Mouse (Mus musculus) MEL (cell line): Measurements from ENCODE around the gene Gm21915.

Experiments used
- CTCF ChIP-seq, 3 experiments: IDR thresholded peaks in 2 of 3; conservative IDR thresholded peaks in 1 of 3; 2 replicates each; pipeline ENCODE4 v1.5.1; 2011 to 2012; ENCODE audit warnings: low read length in 3 of 3, low read depth in 2 of 3, mild to moderate bottlenecking in 2 of 3, improper control_type of control experiment in 1 of 3, inconsistent platforms in 1 of 3, mixed read lengths in 1 of 3, moderate library complexity in 1 of 3; ENCODE audit not compliant: control insufficient read depth in 1 of 3, insufficient read depth in 1 of 3, poor library complexity in 1 of 3, severe bottlenecking in 1 of 3
- E2F4 ChIP-seq: IDR thresholded peaks from 2 replicates; pipeline ENCODE4 v1.6.1; 2011; ENCODE audit warnings: low read depth, low read length, improper control_type of control experiment, borderline replicate concordance
- GATA1 ChIP-seq: IDR thresholded peaks from 2 replicates; pipeline ENCODE4 v1.6.1; 2011; ENCODE audit warnings: low read depth, low read length, improper control_type of control experiment
- KAT2A ChIP-seq: conservative IDR thresholded peaks from 2 replicates; pipeline ENCODE4 v1.6.1; 2012; ENCODE audit warnings: low read depth, low read length, improper control_type of control experiment, inconsistent platforms
- MAFK ChIP-seq: IDR thresholded peaks from 2 replicates; pipeline ENCODE4 v1.6.1; 2011; ENCODE audit warnings: low read depth, mild to moderate bottlenecking, low read length, improper control_type of control experiment, borderline replicate concordance
- MYC ChIP-seq: IDR thresholded peaks from 2 replicates; pipeline ENCODE4 v1.6.1; 2011; ENCODE audit warnings: low read depth, mild to moderate bottlenecking, low read length, improper control_type of control experiment, moderate library complexity
- POLR2A ChIP-seq, 2 experiments: IDR thresholded peaks; 2 replicates each; pipeline ENCODE4 v1.6.1; 2011 to 2012; ENCODE audit warnings: low read length in 2 of 2, mild to moderate bottlenecking in 2 of 2, control low read depth in 1 of 2, improper control_type of control experiment in 1 of 2, low read depth in 1 of 2, moderate library complexity in 1 of 2; ENCODE audit not compliant: control insufficient read depth in 1 of 2, insufficient read depth in 1 of 2, poor library complexity in 1 of 2
- POLR2AphosphoS2 ChIP-seq: IDR thresholded peaks from 2 replicates; pipeline ENCODE4 v1.6.1; 2011; ENCODE audit warnings: low read length, improper control_type of control experiment
- RAD21 ChIP-seq: IDR thresholded peaks from 2 replicates; pipeline ENCODE4 v1.6.1; 2011; ENCODE audit warnings: mild to moderate bottlenecking, low read depth, low read length, improper control_type of control experiment
- SMC3 ChIP-seq: IDR thresholded peaks from 2 replicates; pipeline ENCODE4 v1.6.1; 2011; ENCODE audit warnings: low read depth, low read length, improper control_type of control experiment
- TBP ChIP-seq: IDR thresholded peaks from 2 replicates; pipeline ENCODE4 v1.8.0; 2011; ENCODE audit warnings: low read depth, low read length, improper control_type of control experiment
- USF1 ChIP-seq: IDR thresholded peaks from 2 replicates; pipeline ENCODE4 v1.6.1; 2014; ENCODE audit warnings: low read depth, mild to moderate bottlenecking, inconsistent platforms, low read length, improper control_type of control experiment, moderate library complexity
- USF2 ChIP-seq, 2 experiments: IDR thresholded peaks; 2 replicates each; pipeline ENCODE4 v1.6.1; 2011 to 2012; ENCODE audit warnings: improper control_type of control experiment in 2 of 2, low read length in 2 of 2, borderline replicate concordance in 1 of 2, inconsistent platforms in 1 of 2, low read depth in 1 of 2, mild to moderate bottlenecking in 1 of 2; ENCODE audit not compliant: insufficient read depth in 1 of 2
- ZKSCAN1 ChIP-seq: IDR thresholded peaks from 2 replicates; pipeline ENCODE4 v1.6.1; 2012; ENCODE audit warnings: low read depth, mild to moderate bottlenecking, inconsistent platforms, low read length, improper control_type of control experiment, moderate library complexity

- TF ChIP-seq RAD21 (no peak), MYC (no peak), MAFK (no peak), TBP (no peak), CTCF (IDR thresholded peaks at IDR 0.05 in 2 of 3, conservative IDR thresholded peaks at IDR 0.05 in 1 of 3; ENCODE audit: control insufficient read depth in 1 of 3, insufficient read depth in 1 of 3, low read depth in 2 of 3, low read length in 3 of 3, poor library complexity in 1 of 3, severe bottlenecking in 1 of 3) (no peak), POLR2A (IDR thresholded peaks at IDR 0.05; ENCODE audit: control insufficient read depth in 1 of 2, insufficient read depth in 1 of 2, low read depth in 1 of 2, low read length in 2 of 2, poor library complexity in 1 of 2) (no peak), ZKSCAN1 (no peak), GATA1 (no peak), KAT2A (no peak), E2F4 (no peak), SMC3 (no peak), USF2 (IDR thresholded peaks at IDR 0.05; ENCODE audit: borderline replicate concordance in 1 of 2, insufficient read depth in 1 of 2, low read depth in 1 of 2, low read length in 2 of 2) (no peak), USF1 (no peak), POLR2AphosphoS2 (no peak)
These were observed 48.1 kb upstream of the Gm21915 start for GRCm38 (mm10) chr9:40622265-40622664.
